Mouse (Mus musculus) kidney, embryonic 16.5 days (tissue): ENCODE data around the gene Tom1l2. TPM values are rescaled to one million over a fixed set of nuclear protein-coding genes. Genes with fewer than 3 reads are reported as not detected.
A peak's percentile ranks its signal among the peaks of the same experiment; 100 is the strongest.

Source experiments
- ATAC-seq: fragments of 200-750 bp; cut with Nextera tagmentation; 2 replicates; pipeline ENCODE4 v1.8.0; 2017; ENCODE audit warnings: moderate TSS enrichment; ENCODE audit not compliant: low FRiP score, low TSS enrichment
- H3K27ac ChIP-seq: fragments of 300-500 bp; sonication (generic); 2 replicates; pipeline ENCODE4 v1.5.1; 2014; ENCODE audit warnings: low read length
- H3K27me3 ChIP-seq: fragments of 300-500 bp; sonication (generic); 2 replicates; pipeline ENCODE4 v1.6.1; 2014; ENCODE audit warnings: low read length, control low read depth, mixed read lengths; ENCODE audit not compliant: insufficient read depth
- H3K36me3 ChIP-seq: fragments of 300-500 bp; sonication (generic); 2 replicates; pipeline ENCODE4 v1.6.1; 2014; ENCODE audit warnings: low read length, control low read depth, mixed read lengths; ENCODE audit not compliant: insufficient read depth
- H3K4me1 ChIP-seq: fragments of 300-500 bp; sonication (generic); 2 replicates; pipeline ENCODE4 v1.6.1; 2014; ENCODE audit warnings: low read length, control low read depth, mixed read lengths; ENCODE audit not compliant: insufficient read depth
- H3K4me2 ChIP-seq: fragments of 300-500 bp; sonication (generic); replicated peaks from 2 replicates; pipeline ENCODE4 v1.6.1; 2014; ENCODE audit warnings: low read depth, low read length
- H3K4me3 ChIP-seq: fragments of 300-500 bp; sonication (generic); 2 replicates; pipeline ENCODE4 v1.5.1; 2014; ENCODE audit warnings: mild to moderate bottlenecking, low read length
- H3K9ac ChIP-seq: fragments of 300-500 bp; sonication (generic); replicated peaks from 2 replicates; pipeline ENCODE4 v1.6.1; 2014; ENCODE audit warnings: low read length
- H3K9me3 ChIP-seq: fragments of 300-500 bp; sonication (generic); 2 replicates; pipeline ENCODE4 v1.6.1; 2016; ENCODE audit warnings: low read length, control low read depth
- WGBS: fragments of 180-500 bp; shearing (Covaris S2); extraction: QIAGEN DNeasy Blood & Tissue Kit; methylation state at CpG from one replicate; pipeline ENCODE4 v1.1.7; 2014; 5-methylcytosine and 5-hydroxymethylcytosine counted together
- polyA plus RNA-seq: library from polyadenylated mRNA; unstranded; fragments of >200 nt; fragmentation: Nextera tagmentation; extraction: Ambion mirVana; gene quantifications from 2 replicates; pipeline ENCODE4 v1.2.1, GENCODE M21; 2015

Gene Tom1l2
- polyA plus RNA-seq, 1 experiment from 2014 or later: 36.3 TPM

- Histone ChIP-seq H3K27me3 (no peaks in the 10 kb centered on the region), H3K4me3 (no peak overlapping the region), H3K9ac (no peak overlapping the region), H3K36me3 (peaks cover 4% of the 10 kb centered on the region; the same call in 1 of the 2 replicates), H3K4me2 (no peak overlapping the region), H3K9me3 (no peaks in the 10 kb centered on the region), H3K27ac (no peak overlapping the region), H3K4me1 (peaks cover 34% of the 10 kb centered on the region)
- 82% methylated on average over 7 of the region's 7 CpGs for WGBS
- no peak for ATAC-seq
Observed at GRCm38 (mm10) chr11:60217467-60217866, 135.2 kb downstream of the Tom1l2 start.

DNA sequence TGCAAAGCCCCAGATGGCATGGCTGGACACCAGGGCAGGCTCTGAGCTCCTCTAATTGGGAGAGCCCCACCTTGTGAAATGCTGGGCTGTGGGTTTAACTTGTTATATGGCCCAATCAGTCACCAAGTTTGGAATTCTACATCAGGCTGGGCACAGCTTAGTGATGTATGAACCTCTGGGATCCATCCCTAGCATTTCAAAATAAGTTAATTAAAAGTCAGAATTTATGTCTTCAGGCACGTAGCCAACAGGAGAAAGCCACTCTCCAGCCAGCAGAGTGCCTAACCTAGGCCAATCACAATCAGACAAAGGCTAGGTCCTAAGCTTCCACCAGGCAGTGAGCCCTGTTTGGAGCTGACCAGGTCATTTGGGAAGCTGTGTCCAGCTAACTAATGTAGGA is 136.0 kb downstream of the Tom1l2 start:
- Histone ChIP-seq H3K4me3 (no peak overlapping the region), H3K4me2 (no peak overlapping the region), H3K27ac (no peak overlapping the region), H3K4me1 (peaks cover 42% of the 10 kb centered on the region), H3K9ac (no peak overlapping the region), H3K36me3 (peaks cover 4% of the 10 kb centered on the region; the same call in 1 of the 2 replicates), H3K27me3 (no peaks in the 10 kb centered on the region), H3K9me3 (no peaks in the 10 kb centered on the region)
- ATAC-seq: no peak
- 67% methylated on average over 1 of the region's 1 CpGs for WGBS

DNA sequence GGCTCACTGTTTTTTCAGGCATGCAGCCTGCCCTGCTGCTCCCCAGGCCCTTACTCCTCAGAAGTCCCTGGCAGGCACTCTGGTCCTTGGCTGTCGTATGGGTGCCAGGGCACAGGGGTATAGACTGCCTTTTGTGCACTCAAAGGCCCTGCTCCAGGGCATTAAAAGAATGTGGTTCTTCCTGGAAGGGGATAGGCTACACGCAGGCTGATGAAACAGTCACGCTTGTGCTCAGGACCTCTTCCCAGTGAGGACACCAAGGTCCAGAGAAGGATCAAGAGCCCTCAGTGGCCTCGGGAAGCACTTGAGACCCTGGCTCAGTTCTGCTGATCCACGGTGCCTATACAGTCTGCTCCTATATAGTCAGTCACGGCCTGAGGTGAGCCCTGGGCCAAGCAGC is 139.4 kb downstream of the Tom1l2 start:
- H3K9ac ChIP-seq: no peak overlapping the region; the same call in none of the 2 replicates
- no peak for ATAC-seq
- H3K27me3 ChIP-seq: no peaks in the 10 kb centered on the region
- WGBS: 52% methylated on average over 6 of the region's 6 CpGs
- no peaks in the 10 kb centered on the region for H3K9me3 ChIP-seq
- H3K4me1 ChIP-seq: peaks cover 58% of the 10 kb centered on the region
- no peak overlapping the region for H3K4me2 ChIP-seq
- no peak overlapping the region for H3K27ac ChIP-seq
- peaks cover 4% of the 10 kb centered on the region; the same call in 1 of the 2 replicates for H3K36me3 ChIP-seq
- no peak overlapping the region for H3K4me3 ChIP-seq

- H3K4me1 ChIP-seq: peaks cover 61% of the 10 kb centered on the region
- H3K4me3 ChIP-seq: no peak overlapping the region
- no peaks in the 10 kb centered on the region for H3K27me3 ChIP-seq
- no peak for ATAC-seq
- no peaks in the 10 kb centered on the region for H3K36me3 ChIP-seq
- no peak overlapping the region for H3K4me2 ChIP-seq
- 43% methylated on average over 12 of the region's 12 CpGs for WGBS
- no peak overlapping the region for H3K9ac ChIP-seq
- H3K9me3 ChIP-seq: no peaks in the 10 kb centered on the region
- no peak overlapping the region for H3K27ac ChIP-seq
Observed at GRCm38 (mm10) chr11:60211761-60212160, 140.9 kb downstream of the Tom1l2 start.

DNA sequence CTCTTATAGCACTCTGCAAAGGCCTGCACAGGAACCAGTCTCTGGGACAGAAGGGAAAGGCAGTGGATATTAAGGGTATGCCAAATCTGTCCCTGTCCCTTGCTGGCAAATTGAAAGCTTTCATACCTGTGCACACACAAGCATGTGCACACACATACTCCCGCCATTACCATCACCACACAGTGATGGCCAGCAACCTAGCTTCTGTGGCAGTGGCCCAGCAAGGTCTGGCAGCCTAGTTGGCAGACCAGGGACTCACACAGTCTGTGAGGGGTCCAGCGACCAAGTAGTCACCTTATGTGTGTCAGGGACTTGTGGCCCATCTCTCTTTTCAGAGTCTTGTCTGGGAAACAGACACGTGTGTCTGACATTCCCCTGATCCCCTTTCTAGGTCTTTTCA is 141.6 kb downstream of the Tom1l2 start:
- 41% methylated on average over 3 of the region's 3 CpGs for WGBS
- peaks cover 65% of the 10 kb centered on the region for H3K4me1 ChIP-seq
- H3K27ac ChIP-seq: no peak overlapping the region

DNA sequence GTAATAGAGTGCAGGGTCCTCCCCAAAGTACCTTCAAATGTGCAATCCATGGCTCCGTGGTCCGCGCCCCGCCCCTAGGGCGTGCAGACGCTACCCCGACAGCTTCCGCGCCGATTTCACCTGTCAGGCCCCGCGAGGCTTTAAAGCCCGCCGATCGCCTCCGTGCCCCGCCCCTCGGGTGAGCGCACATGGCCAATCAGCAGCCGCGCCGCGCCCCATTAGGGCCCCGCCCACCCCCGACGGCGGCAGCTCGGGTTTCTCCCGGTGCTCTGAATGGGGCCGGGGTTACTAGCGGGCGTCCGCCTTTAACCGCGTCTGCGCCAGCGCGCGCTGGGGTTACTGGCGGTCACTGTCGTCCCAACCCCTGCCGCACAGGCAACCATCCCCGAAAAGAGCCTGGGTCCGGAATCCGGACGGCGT is 142.4 kb downstream of the Tom1l2 start:
- H3K9me3 ChIP-seq: no peaks in the 10 kb centered on the region
- peaks cover 65% of the 10 kb centered on the region for H3K4me1 ChIP-seq
- under 1% methylated on average over 47 of the region's 47 CpGs for WGBS
- peak; percentile 91 for ATAC-seq
- H3K27ac ChIP-seq: peak overlapping the region; percentile 74
- peak overlapping the region; percentile 61 for H3K9ac ChIP-seq
- H3K27me3 ChIP-seq: no peaks in the 10 kb centered on the region
- H3K36me3 ChIP-seq: peaks cover 6% of the 10 kb centered on the region; the same call in 1 of the 2 replicates
- H3K4me3 ChIP-seq: peak overlapping the region; percentile 50
- H3K4me2 ChIP-seq: peak overlapping the region; percentile 80

More for the DNA sequence above, 141.6 kb downstream of the Tom1l2 start:
- Histone ChIP-seq H3K36me3 (no peaks in the 10 kb centered on the region; the same call in 1 of the 2 replicates), H3K27me3 (no peaks in the 10 kb centered on the region), H3K4me2 (no peak overlapping the region), H3K9me3 (no peaks in the 10 kb centered on the region), H3K4me3 (no peak overlapping the region), H3K9ac (no peak overlapping the region)
- no peak for ATAC-seq

GRCm38 (mm10) chr11:60209933-60210249 is 142.8 kb downstream of the Tom1l2 start:
- Histone ChIP-seq H3K36me3 (peaks cover 10% of the 10 kb centered on the region; the same call in 1 of the 2 replicates), H3K27ac (peak overlapping the region; percentile 74), H3K4me1 (peaks cover 65% of the 10 kb centered on the region), H3K4me3 (peak overlapping the region; percentile 50), H3K4me2 (peak overlapping the region; percentile 80), H3K27me3 (no peaks in the 10 kb centered on the region), H3K9me3 (no peaks in the 10 kb centered on the region), H3K9ac (peak overlapping the region; percentile 61)
- WGBS: 3% methylated on average over 2 of the region's 2 CpGs
- no peak for ATAC-seq

DNA sequence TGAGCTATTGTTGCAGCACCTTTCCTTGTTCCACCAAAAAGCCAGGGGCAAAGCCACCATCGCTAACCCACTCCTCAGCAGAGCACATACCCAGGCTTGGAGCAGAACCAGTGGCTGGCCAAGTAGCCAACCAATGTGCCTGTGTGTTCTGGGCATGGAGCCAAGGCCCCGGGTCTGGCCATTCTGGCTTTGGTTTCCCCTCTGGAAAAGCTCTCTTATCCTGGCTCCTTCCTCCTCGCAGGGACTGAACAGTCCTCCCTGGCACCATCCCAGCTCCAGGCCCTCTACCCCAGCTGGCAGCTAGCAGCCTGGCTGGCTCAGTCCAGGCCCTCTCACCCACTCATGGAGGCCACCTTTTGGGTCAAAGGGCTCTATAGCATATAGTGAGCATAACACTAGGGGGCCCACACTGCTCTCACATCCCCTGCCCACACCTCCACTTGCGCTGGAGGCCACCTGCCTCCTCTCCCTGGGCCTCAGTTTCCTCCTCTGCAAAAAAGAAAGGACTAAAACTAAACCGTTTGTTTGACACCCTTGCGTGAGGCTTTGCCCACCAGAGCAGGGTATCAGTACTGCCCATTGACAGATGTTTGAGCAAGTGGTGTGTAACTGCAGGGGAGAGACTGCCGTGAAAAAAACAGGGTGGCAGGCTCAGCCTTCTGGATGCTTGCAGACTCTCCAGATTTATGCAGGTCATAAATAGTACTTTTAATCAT is 143.3 kb downstream of the Tom1l2 start:
- H3K4me3 ChIP-seq: peak overlapping the region; percentile 50
- H3K27me3 ChIP-seq: no peaks in the 10 kb centered on the region
- 27% methylated on average over 7 of the region's 7 CpGs for WGBS
- peaks cover 15% of the 10 kb centered on the region for H3K36me3 ChIP-seq
- peak; percentile 28; the same call in 1 of the 2 replicates for ATAC-seq
- H3K27ac ChIP-seq: peak overlapping the region; percentile 74; the same call in 1 of the 2 replicates
- no peaks in the 10 kb centered on the region for H3K9me3 ChIP-seq
- H3K4me1 ChIP-seq: peaks cover 65% of the 10 kb centered on the region
- H3K9ac ChIP-seq: peak overlapping the region; percentile 61
- H3K4me2 ChIP-seq: peak overlapping the region; percentile 80

DNA sequence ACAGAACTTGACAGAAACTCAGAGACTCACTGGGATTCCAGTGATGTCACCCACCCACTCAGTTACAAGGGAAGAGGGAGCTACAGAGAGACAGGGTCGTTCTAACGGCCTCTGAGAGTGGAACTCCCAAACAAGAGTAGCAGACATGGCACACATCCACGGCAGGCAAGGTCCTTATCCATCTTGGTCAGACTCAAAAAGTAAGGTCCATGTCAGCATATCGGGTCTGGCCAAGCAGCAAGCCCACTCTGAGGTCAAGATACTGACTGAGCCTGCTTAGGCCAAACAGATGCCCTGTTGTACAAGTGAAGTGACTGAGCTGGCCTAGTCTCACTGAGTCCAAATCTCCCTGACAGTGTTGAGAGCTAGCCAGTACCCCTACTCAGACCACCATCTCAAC is 144.0 kb downstream of the Tom1l2 start:
- H3K36me3 ChIP-seq: peaks cover 22% of the 10 kb centered on the region
- peak overlapping the region; percentile 61 for H3K9ac ChIP-seq
- ATAC-seq: no peak
- no peaks in the 10 kb centered on the region for H3K9me3 ChIP-seq
- H3K27ac ChIP-seq: peak overlapping the region; percentile 74; the same call in 1 of the 2 replicates
- peak overlapping the region; percentile 50 for H3K4me3 ChIP-seq
- H3K27me3 ChIP-seq: no peaks in the 10 kb centered on the region
- peaks cover 65% of the 10 kb centered on the region for H3K4me1 ChIP-seq
- H3K4me2 ChIP-seq: peak overlapping the region; percentile 80
- WGBS: 39% methylated on average over 4 of the region's 4 CpGs

GRCm38 (mm10) chr11:60208201-60208600 is 144.5 kb downstream of the Tom1l2 start:
- no peak for ATAC-seq
- Histone ChIP-seq H3K4me3 (peak overlapping the region; percentile 50; the same call in 1 of the 2 replicates), H3K36me3 (peaks cover 27% of the 10 kb centered on the region), H3K4me2 (peak overlapping the region; percentile 80), H3K9me3 (no peaks in the 10 kb centered on the region), H3K27ac (no peak overlapping the region; the same call in 1 of the 2 replicates), H3K4me1 (peaks cover 61% of the 10 kb centered on the region), H3K9ac (peak overlapping the region; percentile 61), H3K27me3 (no peaks in the 10 kb centered on the region)
- 53% methylated on average over 6 of the region's 6 CpGs for WGBS
